Mouse (Mus musculus) hindbrain, embryonic 12.5 days (tissue): ENCODE data around the gene Bnip1. TPM values are rescaled to one million over a fixed set of nuclear protein-coding genes. Genes with fewer than 3 reads are reported as not detected.

Source experiments
- ATAC-seq: fragments of 200-750 bp; cut with Nextera tagmentation; 2 replicates; pipeline ENCODE4 v1.8.0; 2017; ENCODE audit warnings: moderate TSS enrichment; ENCODE audit not compliant: low FRiP score
- H3K27ac ChIP-seq: fragments of 300-500 bp; sonication (generic); 2 replicates; pipeline ENCODE4 v1.5.1; 2016; ENCODE audit warnings: mild to moderate bottlenecking
- H3K27me3 ChIP-seq: fragments of 300-500 bp; sonication (generic); 2 replicates; pipeline ENCODE4 v1.6.1; 2016; ENCODE audit warnings: mild to moderate bottlenecking
- H3K36me3 ChIP-seq: fragments of 300-500 bp; sonication (generic); 2 replicates; pipeline ENCODE4 v1.6.1; 2016; ENCODE audit warnings: mild to moderate bottlenecking
- H3K4me1 ChIP-seq: fragments of 300-500 bp; sonication (generic); 2 replicates; pipeline ENCODE4 v1.6.1; 2016
- H3K4me2 ChIP-seq: fragments of 300-500 bp; sonication (generic); replicated peaks from 2 replicates; pipeline ENCODE4 v1.6.1; 2016; ENCODE audit warnings: mild to moderate bottlenecking
- H3K4me3 ChIP-seq: fragments of 300-500 bp; sonication (generic); 2 replicates; pipeline ENCODE4 v1.5.1; 2016; ENCODE audit warnings: mild to moderate bottlenecking
- H3K9ac ChIP-seq: fragments of 300-500 bp; sonication (generic); 2 replicates; pipeline ENCODE4 v1.6.1; 2016; ENCODE audit warnings: mild to moderate bottlenecking, moderate library complexity
- H3K9me3 ChIP-seq: fragments of 300-500 bp; sonication (generic); replicated peaks from 2 replicates; pipeline ENCODE4 v1.6.1; 2016; ENCODE audit warnings: mild to moderate bottlenecking
- WGBS: fragments of 180-500 bp; shearing (Covaris S2); methylation state at CpG from one replicate; pipeline ENCODE4 v1.1.7; 2016; 5-methylcytosine and 5-hydroxymethylcytosine counted together
- polyA plus RNA-seq: library from polyadenylated mRNA; unstranded; fragments of >200 nt; fragmentation: Nextera tagmentation; extraction: Ambion mirVana; gene quantifications from 2 replicates; pipeline ENCODE4 v1.2.1, GENCODE M21; 2016

Bnip1 gene
- polyA plus RNA-seq, 1 experiment from 2014 or later = 48.5 TPM

DNA sequence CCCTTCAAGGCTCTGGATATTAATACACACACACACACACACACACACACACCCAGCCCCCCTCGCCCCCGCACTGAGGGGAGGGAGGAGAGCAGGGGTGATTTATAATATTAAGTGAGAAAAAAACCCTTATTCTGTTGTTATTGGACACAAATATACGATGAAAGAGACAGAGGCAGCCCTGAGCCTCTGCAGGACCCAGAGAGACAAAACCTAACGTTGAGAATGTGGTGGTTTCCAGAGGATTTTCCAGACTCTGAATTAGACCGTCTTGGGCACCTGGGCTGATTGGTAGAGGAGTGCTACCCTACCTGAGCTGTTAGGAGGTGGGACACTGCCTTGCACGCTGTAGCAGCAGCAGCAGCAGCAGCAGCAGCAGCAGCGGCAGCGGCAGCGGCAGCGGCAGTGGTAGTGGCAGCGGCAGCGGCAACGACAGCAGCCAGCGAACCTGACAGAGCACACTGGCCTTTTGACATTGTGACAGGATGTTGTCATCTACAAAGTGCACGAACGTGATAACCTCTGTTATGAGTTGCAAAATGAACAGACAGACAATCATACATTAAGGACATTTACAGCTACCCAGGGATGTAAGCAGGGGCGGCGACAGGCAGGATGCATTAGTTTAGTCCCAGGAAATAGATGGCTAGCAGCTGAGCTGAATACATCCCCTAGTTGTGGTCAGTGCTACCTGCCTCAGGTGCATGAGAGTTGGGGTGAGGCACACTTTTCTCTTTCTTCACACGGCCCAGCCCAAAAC, 56.1 kb downstream of the Bnip1 start:
- Histone ChIP-seq H3K4me1 (peaks cover 10% of the 10 kb centered on the region), H3K27me3 (peaks cover 99% of the 10 kb centered on the region), H3K9ac (no peak overlapping the region), H3K9me3 (no peaks in the 10 kb centered on the region), H3K27ac (no peak overlapping the region), H3K4me3 (no peak overlapping the region), H3K4me2 (no peak overlapping the region), H3K36me3 (no peaks in the 10 kb centered on the region)
- ATAC-seq = no peak
- 2% methylated on average over 19 of the region's 19 CpGs for WGBS

DNA sequence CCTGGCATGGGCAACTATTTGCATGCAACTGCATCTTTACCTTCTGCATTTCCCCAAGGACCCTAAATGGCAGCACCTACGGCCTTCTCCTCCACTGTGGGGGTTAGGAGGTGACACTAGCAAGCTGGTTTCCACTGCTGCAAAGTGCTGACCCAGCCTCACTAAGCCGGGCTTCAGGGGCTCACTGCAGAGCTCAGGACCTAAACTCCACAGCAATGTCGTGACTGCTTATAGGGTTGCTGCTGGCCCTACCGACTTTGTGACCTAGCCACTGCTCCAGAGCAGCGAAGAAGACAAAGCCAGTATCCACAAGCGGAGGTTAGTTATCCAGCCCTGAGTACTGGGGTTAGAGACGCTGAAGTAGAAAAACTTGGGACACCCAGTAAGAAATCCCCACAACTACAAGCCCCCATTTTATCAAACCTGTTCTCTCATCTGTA, 56.7 kb downstream of the Bnip1 start:
- Histone ChIP-seq H3K9ac (no peak overlapping the region), H3K9me3 (no peaks in the 10 kb centered on the region), H3K27me3 (peaks cover 99% of the 10 kb centered on the region), H3K4me3 (no peak overlapping the region), H3K4me1 (peaks cover 10% of the 10 kb centered on the region), H3K27ac (no peak overlapping the region), H3K4me2 (no peak overlapping the region), H3K36me3 (no peaks in the 10 kb centered on the region)
- 2% methylated on average over 7 of the region's 7 CpGs for WGBS
- ATAC-seq = no peak

DNA sequence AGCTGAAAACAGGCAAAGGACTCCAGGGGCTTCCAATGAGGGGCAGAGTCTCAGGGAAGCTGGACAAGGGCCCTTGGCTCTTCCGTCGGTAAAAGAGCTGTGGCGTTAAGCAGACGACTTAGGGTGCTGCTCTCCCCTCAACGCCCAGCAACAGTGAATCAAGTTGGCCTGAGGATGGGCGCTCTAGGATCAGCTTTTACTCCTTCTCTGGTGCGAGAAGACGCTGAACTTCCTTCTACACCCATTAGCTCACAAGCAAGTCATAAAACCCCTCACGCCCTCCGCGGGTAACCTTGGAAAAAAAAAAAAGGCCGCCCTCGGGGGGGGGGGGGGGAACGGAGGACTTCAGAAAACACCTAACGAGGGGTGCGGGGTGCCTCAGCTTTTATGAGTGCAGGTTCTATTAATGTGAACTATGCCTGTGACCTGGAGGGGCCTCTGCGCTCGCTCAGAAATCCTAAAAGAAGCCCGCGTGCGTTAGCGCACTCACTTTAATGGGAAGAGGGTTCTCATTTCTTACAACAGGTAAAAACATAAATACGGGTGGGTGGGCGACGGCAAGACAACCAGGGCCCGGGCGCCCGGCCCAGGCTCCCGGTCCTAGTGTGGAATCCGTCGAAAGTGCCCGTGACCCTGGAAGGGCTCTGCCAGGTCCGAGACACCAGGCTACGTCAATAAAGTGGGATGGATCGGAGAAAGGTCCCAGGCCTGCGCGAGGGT, 57.5 kb downstream of the Bnip1 start:
- no peak for ATAC-seq

GRCm38 (mm10) chr17:26838911-26839717, 58.2 kb downstream of the Bnip1 start:
- Histone ChIP-seq H3K9ac (no peak overlapping the region), H3K27ac (no peak overlapping the region), H3K4me1 (peaks cover 11% of the 10 kb centered on the region), H3K4me2 (no peak overlapping the region), H3K4me3 (peak overlapping the region; percentile 3; the same call in 1 of the 2 replicates), H3K27me3 (peaks cover 100% of the 10 kb centered on the region), H3K36me3 (no peaks in the 10 kb centered on the region), H3K9me3 (no peaks in the 10 kb centered on the region)
- no peak for ATAC-seq
- under 1% methylated on average over 87 of the region's 87 CpGs for WGBS

More for the DNA sequence above, 57.5 kb downstream of the Bnip1 start:
- Histone ChIP-seq H3K9ac (no peak overlapping the region), H3K27me3 (peaks cover 100% of the 10 kb centered on the region), H3K4me2 (no peak overlapping the region), H3K9me3 (no peaks in the 10 kb centered on the region), H3K4me1 (peaks cover 10% of the 10 kb centered on the region), H3K4me3 (0 out of 2 replicates have a peak overlapping the region, but pooled peaks have one; percentile 3), H3K36me3 (no peaks in the 10 kb centered on the region), H3K27ac (no peak overlapping the region)
- under 1% methylated on average over 37 of the region's 37 CpGs for WGBS

- Histone ChIP-seq H3K9me3 (no peaks in the 10 kb centered on the region), H3K4me1 (peaks cover 17% of the 10 kb centered on the region), H3K36me3 (no peaks in the 10 kb centered on the region), H3K4me3 (0 out of 2 replicates have a peak overlapping the region, but pooled peaks have one; percentile 3), H3K27me3 (peaks cover 100% of the 10 kb centered on the region), H3K9ac (no peak overlapping the region), H3K27ac (no peak overlapping the region), H3K4me2 (no peak overlapping the region)
- 1% methylated on average over 26 of the region's 26 CpGs for WGBS
- ATAC-seq = no peak
Measured at GRCm38 (mm10) chr17:26839718-26840438, 59.0 kb downstream of the Bnip1 start.

DNA sequence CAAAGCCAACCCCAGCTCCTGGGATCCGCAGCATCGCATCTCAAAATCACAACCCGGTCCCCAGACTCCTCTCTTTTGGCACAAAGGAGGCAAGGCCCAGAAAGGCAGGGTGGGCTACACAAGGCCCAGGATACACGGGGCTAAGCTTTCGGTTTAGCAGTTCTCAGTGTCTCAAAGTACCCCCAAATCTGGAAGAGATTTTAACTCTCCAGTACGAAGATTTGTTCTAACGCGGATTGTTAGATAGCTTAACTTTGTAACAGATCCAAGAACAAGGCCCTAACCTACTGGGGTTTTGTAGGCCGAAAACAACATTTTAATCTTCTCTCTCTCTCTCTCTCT, 59.5 kb downstream of the Bnip1 start:
- H3K9me3 ChIP-seq = no peaks in the 10 kb centered on the region
- peaks cover 99% of the 10 kb centered on the region for H3K27me3 ChIP-seq
- H3K4me2 ChIP-seq = no peak overlapping the region
- H3K9ac ChIP-seq = no peak overlapping the region
- WGBS = 1% methylated on average over 9 of the region's 9 CpGs
- no peak overlapping the region for H3K4me3 ChIP-seq
- H3K4me1 ChIP-seq = peaks cover 17% of the 10 kb centered on the region
- ATAC-seq = no peak
- H3K36me3 ChIP-seq = no peaks in the 10 kb centered on the region
- no peak overlapping the region for H3K27ac ChIP-seq

- Histone ChIP-seq H3K9ac (no peak overlapping the region), H3K27ac (no peak overlapping the region), H3K4me3 (0 out of 2 replicates have a peak overlapping the region, but pooled peaks have one; percentile 0), H3K27me3 (peaks cover 99% of the 10 kb centered on the region), H3K4me2 (no peak overlapping the region), H3K4me1 (peaks cover 17% of the 10 kb centered on the region), H3K9me3 (no peaks in the 10 kb centered on the region), H3K36me3 (no peaks in the 10 kb centered on the region)
- under 1% methylated on average over 48 of the region's 48 CpGs for WGBS
- no peak for ATAC-seq
Measured at GRCm38 (mm10) chr17:26840922-26841731, 60.3 kb downstream of the Bnip1 start.

- Histone ChIP-seq H3K9me3 (no peaks in the 10 kb centered on the region), H3K4me2 (no peak overlapping the region), H3K9ac (no peak overlapping the region), H3K4me1 (peaks cover 17% of the 10 kb centered on the region), H3K27ac (no peak overlapping the region), H3K4me3 (no peak overlapping the region), H3K36me3 (no peaks in the 10 kb centered on the region), H3K27me3 (peaks cover 95% of the 10 kb centered on the region)
- no peak for ATAC-seq
- WGBS = 3% methylated on average over 5 of the region's 5 CpGs
Measured at GRCm38 (mm10) chr17:26841981-26842380, 61.1 kb downstream of the Bnip1 start.

Other genes with a start within 250 kb of the Bnip1 start
- gene Ergic1, start 219.6 kb upstream of the Bnip1 start, polyA plus RNA-seq = 85.3 and 90.3 TPM in 2 replicates
- 33.0 and 38.5 TPM in 2 replicates for gene Dusp1, start 218.9 kb upstream of the Bnip1 start, polyA plus RNA-seq
- gene Atp6v0e, start 117.8 kb upstream of the Bnip1 start, polyA plus RNA-seq = 108 and 111 TPM in 2 replicates
- 7.5 and 10.4 TPM in 2 replicates for gene Crebrf, start 65.4 kb upstream of the Bnip1 start, polyA plus RNA-seq
- gene Nkx2-5, start 63.9 kb downstream of the Bnip1 start, polyA plus RNA-seq = not detected in 2 replicates
- gene Kifc5b, start 136.0 kb downstream of the Bnip1 start, polyA plus RNA-seq = 5.4 and 5.5 TPM in 2 replicates
- 14.6 and 15.7 TPM in 2 replicates for gene Phf1, start 152.0 kb downstream of the Bnip1 start, polyA plus RNA-seq
- gene Cuta, start 158.5 kb downstream of the Bnip1 start, polyA plus RNA-seq = 131 and 149 TPM in 2 replicates
- gene Syngap1, start 160.2 kb downstream of the Bnip1 start, polyA plus RNA-seq = 4.2 and 4.4 TPM in 2 replicates
- 19.4 and 19.7 TPM in 2 replicates for gene Zbtb9, start 192.1 kb downstream of the Bnip1 start, polyA plus RNA-seq
- 3.3 and 3.5 TPM in 2 replicates for gene Bak1, start 247.9 kb downstream of the Bnip1 start, polyA plus RNA-seq